Mouse (Mus musculus): ENCODE measurements around the gene Tspan15.

The Tspan15 gene

GRCm38 (mm10) chr10:62230708-62231394 lies at the start of gene Tspan15:
TSS of gene Tspan15 (minus strand) at chr10:62231251.
- peak; percentile 49 for DNase-seq (ENCODE audit: low read depth, low spot score)

DNA sequence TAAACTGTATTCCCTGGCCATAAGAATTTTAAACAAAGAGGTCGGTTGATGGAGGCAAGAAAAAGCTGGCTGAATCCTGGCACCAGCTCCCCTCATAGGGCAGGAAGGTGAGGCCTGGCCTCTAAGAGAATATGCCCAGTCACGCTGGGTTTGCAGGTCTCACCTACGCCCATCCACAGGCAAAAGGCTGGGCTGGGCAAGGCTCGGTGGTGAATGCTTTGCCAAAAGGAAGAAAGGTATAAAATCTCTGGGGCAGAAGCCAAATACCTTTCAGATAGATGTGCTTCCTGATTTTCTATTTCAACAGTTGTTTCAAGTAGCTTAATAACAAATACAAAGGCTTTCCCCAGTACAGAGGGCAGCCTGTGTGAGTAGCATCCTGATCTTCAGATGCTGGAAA lies 48.6 kb upstream of the Tspan15 start:
- DNase-seq (ENCODE audit: low read depth, low spot score) = no peak

- no peak for DNase-seq (ENCODE audit: low read depth, low spot score)
Observed at GRCm38 (mm10) chr10:62279066-62279465, 48.0 kb upstream of the Tspan15 start.

GRCm38 (mm10) chr10:62277499-62278293 lies 46.6 kb upstream of the Tspan15 start:
- peak; percentile 76 for DNase-seq (ENCODE audit: low read depth, low spot score)

- DNase-seq (ENCODE audit: low read depth, low spot score) = peak; percentile 86
Observed at GRCm38 (mm10) chr10:62275235-62275634, 44.2 kb upstream of the Tspan15 start.

GRCm38 (mm10) chr10:62269278-62269677 lies 38.2 kb upstream of the Tspan15 start:
- no peak for DNase-seq (ENCODE audit: low read depth, low spot score)

DNA sequence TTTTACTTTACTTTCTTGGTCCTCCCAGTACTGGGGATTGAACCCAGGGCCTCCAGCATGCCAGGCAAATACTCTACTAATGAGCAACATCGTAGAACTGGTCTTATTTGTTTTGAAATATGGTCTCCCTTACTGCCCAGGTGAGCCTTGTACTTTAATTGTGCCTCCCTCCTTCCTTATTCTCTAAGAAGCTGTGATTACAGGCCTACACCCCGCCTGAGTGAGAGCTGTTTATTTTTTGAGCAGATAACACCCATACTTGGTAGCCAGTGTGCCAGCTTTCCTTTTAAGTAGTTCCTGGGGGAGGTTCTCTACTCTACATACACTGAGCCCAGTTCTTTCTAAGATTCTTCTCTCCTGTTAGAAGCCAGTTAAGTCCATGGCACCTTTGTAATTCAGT lies 33.2 kb upstream of the Tspan15 start:
- no peak for DNase-seq (ENCODE audit: low read depth, low spot score)

DNA sequence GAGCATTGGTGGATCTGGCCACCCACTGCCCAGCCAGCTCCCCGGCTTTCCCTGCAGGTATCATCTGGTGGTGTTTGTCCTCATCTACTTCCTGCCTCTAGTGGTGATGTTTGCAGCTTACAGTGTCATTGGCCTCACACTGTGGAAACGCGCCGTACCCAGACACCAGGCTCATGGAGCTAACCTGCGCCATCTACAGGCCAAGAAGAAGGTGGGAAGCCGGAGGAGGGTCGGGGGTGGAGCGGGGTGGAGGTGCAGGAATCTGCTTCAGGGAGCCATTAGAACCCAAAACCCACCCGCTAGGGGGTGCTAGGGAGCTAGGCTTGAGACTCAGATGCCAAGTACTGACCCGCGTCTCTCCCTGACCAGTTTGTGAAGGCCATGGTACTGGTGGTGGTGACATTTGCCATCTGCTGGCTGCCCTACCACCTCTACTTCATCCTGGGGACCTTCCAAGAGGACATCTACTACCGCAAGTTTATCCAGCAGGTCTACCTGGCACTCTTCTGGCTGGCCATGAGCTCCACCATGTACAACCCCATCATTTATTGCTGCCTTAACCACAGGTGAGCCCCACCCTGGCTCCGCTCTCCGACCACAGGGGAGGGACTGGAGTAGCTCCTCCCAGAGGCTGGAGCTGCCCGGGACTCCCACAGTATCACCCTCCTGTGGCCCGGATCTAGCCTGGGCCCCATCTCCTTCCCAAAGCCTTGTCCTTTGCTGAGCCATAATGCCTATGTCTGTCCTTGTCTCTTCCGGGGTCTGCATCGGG lies 30.2 kb upstream of the Tspan15 start:
- peak; percentile 89 for DNase-seq (ENCODE audit: low read depth, low spot score)

DNA sequence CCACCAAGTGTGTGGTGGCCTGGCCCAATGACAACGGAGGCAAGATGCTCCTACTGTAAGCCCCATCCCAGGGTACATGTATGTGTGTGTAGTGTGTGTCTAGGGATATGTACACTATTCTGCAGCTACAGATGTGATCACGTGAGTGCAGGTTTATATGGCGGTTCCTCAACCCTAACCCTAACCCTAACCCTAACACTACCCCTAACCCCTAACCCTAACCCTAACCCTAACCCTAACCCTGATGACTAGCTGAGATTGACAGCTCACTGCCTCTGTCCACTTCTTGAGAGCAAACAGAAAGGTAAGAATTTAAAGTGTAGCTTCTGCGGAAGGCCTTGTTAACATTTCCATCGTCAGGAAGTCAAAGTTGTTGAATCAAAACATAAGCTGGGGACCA lies 27.2 kb upstream of the Tspan15 start:
- DNase-seq (ENCODE audit: low read depth, low spot score) = no peak

GRCm38 (mm10) chr10:62252496-62253235 lies 21.6 kb upstream of the Tspan15 start:
- DNase-seq (ENCODE audit: low read depth, low spot score) = no peak

DNA sequence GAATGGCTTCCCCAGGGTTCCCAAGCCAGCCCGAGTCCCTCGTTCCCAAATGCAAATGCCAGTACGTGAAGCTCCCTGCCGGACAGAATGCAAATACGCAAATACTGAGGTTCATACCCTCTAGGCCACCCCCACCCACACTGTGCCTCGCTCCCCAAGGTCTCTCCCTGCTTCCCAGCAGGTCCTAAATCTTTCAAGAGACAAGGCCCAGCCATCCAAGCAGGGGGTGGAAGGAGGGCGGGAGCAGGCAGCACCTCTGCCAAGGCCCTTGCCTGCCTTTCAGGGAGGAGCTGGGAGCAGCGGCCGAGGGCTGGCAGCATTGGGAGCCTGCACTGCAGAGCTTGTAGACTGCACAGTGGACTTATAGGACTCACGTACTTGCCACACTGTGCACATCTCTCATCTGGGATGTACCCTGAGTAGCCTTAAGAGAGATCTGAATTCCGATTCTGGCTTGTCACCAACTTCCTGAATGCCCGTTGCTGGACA lies 21.0 kb upstream of the Tspan15 start, which contains the start of gene Tacr2:
TSS of gene Tacr2 (plus strand) at position 439 of the 489 bp plus-strand sequence.
- DNase-seq (ENCODE audit: low read depth, low spot score) = no peak

DNA sequence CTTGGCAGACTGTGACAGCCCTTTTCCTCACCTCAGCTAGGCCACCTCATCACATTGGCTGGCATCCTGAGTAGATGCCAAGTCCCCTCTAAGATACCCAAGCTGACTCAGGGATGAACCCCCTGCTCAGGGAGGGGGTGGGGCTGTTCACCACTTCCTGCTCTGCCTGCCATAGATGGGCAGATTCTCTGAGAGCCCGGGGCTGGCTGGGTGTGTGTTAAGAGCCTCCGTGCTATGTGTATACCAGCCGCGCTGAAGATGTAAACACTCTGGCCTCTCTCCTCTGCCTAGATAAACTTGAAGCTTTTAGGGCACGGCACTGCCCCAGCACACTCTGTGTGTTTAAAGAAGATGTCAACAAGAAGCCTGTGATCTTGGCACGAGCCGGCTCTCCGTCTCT lies 16.8 kb upstream of the Tspan15 start:
- peak; percentile 35 for DNase-seq (ENCODE audit: low read depth, low spot score)

DNA sequence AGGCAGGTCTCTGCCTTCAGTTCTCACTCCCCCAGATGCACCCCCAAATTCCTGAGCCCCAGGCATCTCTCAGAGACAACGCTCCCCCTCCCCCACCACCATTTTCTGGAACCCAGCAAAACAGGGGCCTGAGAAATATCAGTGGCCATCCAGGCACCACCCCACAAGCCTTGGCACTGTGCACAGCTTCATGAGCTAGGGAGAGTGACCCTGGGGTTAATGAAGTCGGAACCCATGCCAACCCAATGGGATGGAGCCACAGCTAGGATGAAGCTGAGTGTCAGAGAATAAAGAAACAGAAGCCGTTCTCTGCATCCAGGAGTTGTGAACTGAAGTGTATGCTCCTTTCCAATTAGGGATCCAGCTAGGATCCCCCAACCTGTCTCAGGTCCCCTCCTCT lies 16.1 kb upstream of the Tspan15 start:
- DNase-seq (ENCODE audit: low read depth, low spot score) = no peak

GRCm38 (mm10) chr10:62244067-62244466 lies 13.0 kb upstream of the Tspan15 start:
- no peak for DNase-seq (ENCODE audit: low read depth, low spot score)

GRCm38 (mm10) chr10:62242896-62243295 lies 11.8 kb upstream of the Tspan15 start:
- peak; percentile 13 for DNase-seq (ENCODE audit: low read depth, low spot score)

DNA sequence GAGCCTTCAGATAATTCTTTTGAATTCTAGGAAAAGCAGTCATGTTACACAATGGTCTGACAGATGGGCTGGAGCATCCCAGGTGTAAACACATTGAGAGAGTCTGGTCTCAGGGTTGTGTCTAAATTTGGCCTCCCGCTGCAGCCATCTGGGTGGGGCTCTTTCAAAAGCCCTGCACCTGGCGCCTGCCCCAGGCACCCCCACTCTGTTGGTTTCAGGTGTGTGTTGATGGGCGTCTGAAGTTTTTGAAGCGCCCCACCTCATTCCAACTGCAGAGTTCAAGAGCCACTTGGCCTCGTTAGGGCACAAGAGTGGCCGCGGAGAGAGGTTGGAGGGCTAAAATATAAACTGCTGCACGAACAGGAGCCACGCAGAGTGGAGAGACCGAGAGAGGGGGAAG lies 11.3 kb upstream of the Tspan15 start:
- no peak for DNase-seq (ENCODE audit: low read depth, low spot score)

DNA sequence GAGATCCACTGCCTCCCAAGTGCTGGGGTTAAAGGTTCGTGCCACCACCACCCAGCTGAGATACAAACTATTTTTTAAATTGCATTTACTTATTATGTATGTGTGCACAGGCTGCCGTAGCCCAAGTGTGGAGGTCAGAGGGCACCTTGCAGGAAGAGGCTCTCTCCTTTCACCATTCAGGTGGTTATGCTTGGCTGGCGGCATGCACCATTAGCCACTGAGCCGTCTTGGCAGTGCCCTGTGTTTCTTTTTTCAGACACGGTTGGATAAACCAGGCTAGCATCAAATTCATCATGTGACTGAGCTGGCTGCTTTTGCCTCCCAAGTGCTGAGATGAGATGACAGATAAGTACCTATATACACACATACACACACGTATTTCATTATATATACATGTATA lies 8.2 kb upstream of the Tspan15 start:
- no peak for DNase-seq (ENCODE audit: low read depth, low spot score)

DNA sequence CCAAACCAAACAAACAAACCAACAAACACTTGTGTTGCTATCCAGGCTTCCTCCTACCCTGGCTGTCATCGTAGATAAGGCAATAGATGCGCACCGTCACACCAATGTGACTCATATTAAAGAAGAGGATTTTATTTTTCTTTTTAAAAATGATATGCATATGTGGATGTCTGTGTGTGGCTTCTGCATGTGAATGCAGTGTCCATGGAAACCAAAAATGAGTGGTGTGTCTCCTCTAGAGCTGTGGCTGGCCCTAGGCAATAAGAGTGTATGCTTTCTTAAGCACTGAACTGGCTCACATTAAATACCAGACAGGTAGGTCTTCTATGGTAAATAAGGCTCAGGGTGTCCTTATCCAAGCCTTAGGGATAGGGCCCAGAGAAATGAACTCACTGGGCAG lies 7.6 kb upstream of the Tspan15 start:
- no peak for DNase-seq (ENCODE audit: low read depth, low spot score)

DNA sequence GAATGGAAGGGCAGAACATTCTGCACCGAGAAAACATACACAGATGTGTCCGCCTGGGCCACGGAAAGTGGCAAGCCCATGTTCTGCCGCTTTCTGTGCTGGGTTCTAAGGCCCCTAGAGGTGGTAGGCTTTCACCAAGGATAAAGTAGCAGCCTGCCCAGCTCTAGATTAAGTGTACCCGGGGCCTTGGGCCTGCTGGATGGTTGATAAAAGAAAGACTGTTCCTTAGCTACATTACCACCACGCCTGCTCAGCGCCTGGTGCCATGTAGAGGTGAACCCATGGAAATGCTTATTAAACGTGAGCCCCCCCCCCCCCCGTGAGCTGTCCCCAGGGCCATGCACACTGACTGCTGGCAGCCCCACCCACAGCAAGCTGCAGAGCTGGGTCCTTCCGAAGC lies 6.2 kb upstream of the Tspan15 start:
- no peak for DNase-seq (ENCODE audit: low read depth, low spot score)

GRCm38 (mm10) chr10:62236165-62236564 lies 5.1 kb upstream of the Tspan15 start:
- no peak for DNase-seq (ENCODE audit: low read depth, low spot score)

DNA sequence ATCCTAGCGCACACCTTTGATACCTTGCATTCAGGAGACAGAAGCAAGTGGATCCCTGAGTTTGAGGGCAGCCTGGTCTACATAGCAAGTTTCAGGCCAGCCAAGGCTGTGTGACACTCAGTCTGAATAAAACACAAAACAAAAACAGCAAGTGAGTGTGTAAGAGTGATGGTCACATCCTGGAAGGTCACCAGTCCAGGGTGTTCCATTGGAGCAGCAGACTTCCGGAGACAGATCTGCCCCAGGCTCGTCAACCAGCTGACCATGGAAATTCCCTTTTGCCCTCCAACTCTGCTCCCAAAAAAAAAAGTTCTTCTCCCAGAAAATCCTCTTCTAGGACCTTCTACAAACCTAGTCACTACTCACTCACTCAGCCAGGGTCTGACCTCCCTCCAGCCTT lies 760 bp upstream of the Tspan15 start:
- no peak for DNase-seq (ENCODE audit: low read depth, low spot score)

GRCm38 (mm10) chr10:62231395-62231732 lies 313 bp upstream of the Tspan15 start:
- no peak for DNase-seq (ENCODE audit: low read depth, low spot score)
